Mouse (Mus musculus) adrenal gland, adult 18-20 months (tissue): Measurements from ENCODE around the gene Trappc11. TPM values are rescaled to one million over a fixed set of nuclear protein-coding genes. Genes with fewer than 3 reads are reported as not detected.
"Not testable (repeated sequence)": the region's sequence is repeated elsewhere in the genome, so short reads cannot be mapped to it uniquely, and the experiment has no call there.

Source experiments
- DNase-seq, 2 experiments: peaks; one replicate each; pipeline ENCODE4 v3.0.0; 2021 to 2022; ENCODE audit warnings: low spot score in 2 of 2
- total RNA-seq, 2 experiments: library from RNA; stranded (reverse); gene quantifications; 1 replicate in 1 of 2; 2 replicates in 1 of 2; pipeline ENCODE4 v1.2.3; 2021

Gene Trappc11
- total RNA-seq, 2 experiments from 2014 or later, result 31.7 to 40.1 TPM

- no peak for DNase-seq
Observed at GRCm38 (mm10) chr8:47493106-47493505, 40.2 kb downstream of the Trappc11 start.

- no peak for DNase-seq
Observed at GRCm38 (mm10) chr8:47487231-47487630, 46.0 kb downstream of the Trappc11 start.

- DNase-seq, result no peak
Observed at GRCm38 (mm10) chr8:47482354-47483071, 50.8 kb downstream of the Trappc11 start.

- no peak for DNase-seq
Observed at GRCm38 (mm10) chr8:47480039-47480438, 53.2 kb downstream of the Trappc11 start.

GRCm38 (mm10) chr8:47461650-47462049, 71.6 kb downstream of the Trappc11 start:
- no peak for DNase-seq

- DNase-seq, result no peak
Observed at GRCm38 (mm10) chr8:47459216-47459749, 74.0 kb downstream of the Trappc11 start.

GRCm38 (mm10) chr8:47458591-47458990, 74.7 kb downstream of the Trappc11 start:
- DNase-seq, result no peak

- not testable (repeated sequence) for DNase-seq
Observed at GRCm38 (mm10) chr8:47449211-47449610, 84.1 kb downstream of the Trappc11 start.

GRCm38 (mm10) chr8:47446312-47447046, 86.8 kb downstream of the Trappc11 start, which contains the start of gene Stox2:
Gene Stox2, minus strand, starts transcription at chr8:47446362.
- DNase-seq, result no peak

Other genes with a start within 250 kb of the Trappc11 start
- 10 to 100 TPM; 12.6 to 13.4 TPM for gene Stox2, start 87.1 kb downstream of the Trappc11 start, total RNA-seq
- gene Rwdd4a, start 194 bp upstream of the Trappc11 start, total RNA-seq, result 10 to 100 TPM; 54.0 to 56.6 TPM
- 10 to 100 TPM; 15.6 to 25.4 TPM for gene Ing2, start 142.1 kb upstream of the Trappc11 start, total RNA-seq
- 10 to 100 TPM; 11.8 to 13.1 TPM for gene Cdkn2aip, start 180.5 kb upstream of the Trappc11 start, total RNA-seq